Mouse (Mus musculus): ENCODE measurements at regions not wholly inside any gene's neighbourhood (a gene's known extent, or its start where the extent isn't known, plus 50 kb on each side); places are given as distances from the start of the nearest gene placed in this dataset.

- TF ChIP-seq USF2 (IDR thresholded peaks at IDR 0.05; ENCODE audit: borderline replicate concordance in 1 of 2, insufficient read depth in 1 of 2, low read depth in 1 of 2, low read length in 2 of 2) (no peak), TCF12 (IDR thresholded peaks at IDR 0.05; ENCODE audit: low read depth, low read length) (no peak), CTCF (IDR thresholded peaks at IDR 0.05 in 2 of 3, conservative IDR thresholded peaks at IDR 0.05 in 1 of 3; ENCODE audit: control insufficient read depth in 1 of 3, insufficient read depth in 1 of 3, low read depth in 2 of 3, low read length in 3 of 3, poor library complexity in 1 of 3, severe bottlenecking in 1 of 3) (no peak), UBTF (IDR thresholded peaks at IDR 0.05; ENCODE audit: borderline replicate concordance, insufficient read depth, low read depth, low read length) (no peak), ZC3H11A (IDR thresholded peaks at IDR 0.05; ENCODE audit: low read depth, low read length) (no peak), POLR2A (IDR thresholded peaks at IDR 0.05; ENCODE audit: control insufficient read depth in 1 of 2, insufficient read depth in 1 of 2, low read depth in 1 of 2, low read length in 2 of 2, poor library complexity in 1 of 2) (no peak), MAX (IDR thresholded peaks at IDR 0.05; ENCODE audit: low read length) (no peak), MYB (IDR thresholded peaks at IDR 0.05; ENCODE audit: low read depth, low read length) (no peak), ZKSCAN1 (IDR thresholded peaks at IDR 0.05; ENCODE audit: low read depth, low read length) (no peak), CHD1 (IDR thresholded peaks at IDR 0.05; ENCODE audit: low read depth, low read length) (no peak), TAL1 (IDR thresholded peaks at IDR 0.05; ENCODE audit: low read length) (no peak), EP300 (IDR thresholded peaks at IDR 0.05; ENCODE audit: low read depth in 1 of 2, low read length in 2 of 2) (no peak), MXI1 (IDR thresholded peaks at IDR 0.05; ENCODE audit: low read depth, low read length) (no peak), CHD2 (IDR thresholded peaks at IDR 0.05; ENCODE audit: low read length) (no peak)
These were observed 75.6 kb upstream of the Slc22a23 start for GRCm38 (mm10) chr13:34420341-34421156.
